Mouse (Mus musculus): Measurements from ENCODE around the gene Acap3. TPM values are rescaled to one million over a fixed set of nuclear protein-coding genes. Genes with fewer than 3 reads are reported as not detected.

Gene Acap3
- polyA plus RNA-seq, 1 experiment from 2014 or later: 74.6 TPM

- Histone ChIP-seq H3K4me2 (no peak overlapping the region), H3K27ac (replicated peaks) (no peak overlapping the region), H3K27me3 (no peaks in the 10 kb centered on the region), H3K9me3 (no peaks in the 10 kb centered on the region), H3K36me3 (peaks cover 67% of the 10 kb centered on the region), H3K4me3 (no peak overlapping the region), H3K4me1 (replicated peaks) (no peaks in the 10 kb centered on the region), H3K9ac (no peak overlapping the region)
- ATAC-seq (ENCODE audit: low FRiP score, low read depth): no peak
- WGBS: 93% methylated on average over 6 of the region's 6 CpGs
These were observed 63.9 kb downstream of the Acap3 start for GRCm38 (mm10) chr4:155955491-155955890.

Small RNA genes within 50 kb of the gene (microRNA-seq; reads per million reads assigned to microRNA genes)
- gene Gm22991: not detected

Other genes starting within 250 kb of the Acap3 start
- not detected in 2 replicates for gene Gm10563, start 246.4 kb upstream of the Acap3 start, polyA plus RNA-seq (2015; fragmentation: Nextera tagmentation; extraction: Ambion mirVana)
- 4.7 and 6.5 TPM in 2 replicates for gene Mmp23, start 238.4 kb upstream of the Acap3 start, polyA plus RNA-seq (2015; fragmentation: Nextera tagmentation; extraction: Ambion mirVana)
- 50.6 and 62.2 TPM in 2 replicates for gene Mib2, start 222.6 kb upstream of the Acap3 start, polyA plus RNA-seq (2015; fragmentation: Nextera tagmentation; extraction: Ambion mirVana)
- 17.2 and 20.6 TPM in 2 replicates for gene Fndc10, start 197.5 kb upstream of the Acap3 start, polyA plus RNA-seq (2015; fragmentation: Nextera tagmentation; extraction: Ambion mirVana)
- 160 and 166 TPM in 2 replicates for gene Ssu72, start 187.0 kb upstream of the Acap3 start, polyA plus RNA-seq (2015; fragmentation: Nextera tagmentation; extraction: Ambion mirVana)
- 23.8 and 27.0 TPM in 2 replicates for gene Tmem240, start 157.0 kb upstream of the Acap3 start, polyA plus RNA-seq (2015; fragmentation: Nextera tagmentation; extraction: Ambion mirVana)
- gene Atad3a, start 130.7 kb upstream of the Acap3 start, polyA plus RNA-seq (2015; fragmentation: Nextera tagmentation; extraction: Ambion mirVana): 92.0 and 99.4 TPM in 2 replicates
- gene Vwa1, start 117.1 kb upstream of the Acap3 start, polyA plus RNA-seq (2015; fragmentation: Nextera tagmentation; extraction: Ambion mirVana): 32.2 and 33.7 TPM in 2 replicates
- gene Tmem88b, start 105.9 kb upstream of the Acap3 start, polyA plus RNA-seq (2015; fragmentation: Nextera tagmentation; extraction: Ambion mirVana): 0.98 and 1.2 TPM in 2 replicates
- gene Ankrd65, start 101.4 kb upstream of the Acap3 start, polyA plus RNA-seq (2015; fragmentation: Nextera tagmentation; extraction: Ambion mirVana): not detected in 2 replicates
- gene Mrpl20, start 88.9 kb upstream of the Acap3 start, polyA plus RNA-seq (2015; fragmentation: Nextera tagmentation; extraction: Ambion mirVana): 248 and 265 TPM in 2 replicates
- 134 and 137 TPM in 2 replicates for gene Ccnl2, start 79.3 kb upstream of the Acap3 start, polyA plus RNA-seq (2015; fragmentation: Nextera tagmentation; extraction: Ambion mirVana)
- gene Aurkaip1, start 60.5 kb upstream of the Acap3 start, polyA plus RNA-seq (2015; fragmentation: Nextera tagmentation; extraction: Ambion mirVana): 129 TPM in 2 replicates
- 32.5 and 32.7 TPM in 2 replicates for gene Mxra8, start 52.1 kb upstream of the Acap3 start, polyA plus RNA-seq (2015; fragmentation: Nextera tagmentation; extraction: Ambion mirVana)
- 30.8 and 32.8 TPM in 2 replicates for gene Dvl1, start 44.4 kb upstream of the Acap3 start, polyA plus RNA-seq (2015; fragmentation: Nextera tagmentation; extraction: Ambion mirVana)
- gene Tas1r3, start 28.5 kb upstream of the Acap3 start, polyA plus RNA-seq (2015; fragmentation: Nextera tagmentation; extraction: Ambion mirVana): 0.43 and 0.54 TPM in 2 replicates
- gene Cptp, start 22.4 kb upstream of the Acap3 start, polyA plus RNA-seq (2015; fragmentation: Nextera tagmentation; extraction: Ambion mirVana): 25.6 and 29.1 TPM in 2 replicates
- gene Ints11, start 22.3 kb upstream of the Acap3 start, polyA plus RNA-seq (2015; fragmentation: Nextera tagmentation; extraction: Ambion mirVana): 71.6 and 78.6 TPM in 2 replicates
- gene Pusl1, start within 50 bp of the Acap3 start, polyA plus RNA-seq (2015; fragmentation: Nextera tagmentation; extraction: Ambion mirVana): 58.5 and 62.9 TPM in 2 replicates
- 104 and 115 TPM in 2 replicates for gene Ube2j2, start 52.0 kb downstream of the Acap3 start, polyA plus RNA-seq (2015; fragmentation: Nextera tagmentation; extraction: Ambion mirVana)
- gene C1qtnf12, start 70.5 kb downstream of the Acap3 start, polyA plus RNA-seq (2015; fragmentation: Nextera tagmentation; extraction: Ambion mirVana): 13.4 and 16.6 TPM in 2 replicates
- gene B3galt6, start 100.8 kb downstream of the Acap3 start, polyA plus RNA-seq (2015; fragmentation: Nextera tagmentation; extraction: Ambion mirVana): 33.1 and 35.9 TPM in 2 replicates
- 114 and 120 TPM in 2 replicates for gene Sdf4, start 101.0 kb downstream of the Acap3 start, polyA plus RNA-seq (2015; fragmentation: Nextera tagmentation; extraction: Ambion mirVana)
- gene Tnfrsf4, start 122.0 kb downstream of the Acap3 start, polyA plus RNA-seq (2015; fragmentation: Nextera tagmentation; extraction: Ambion mirVana): 0.64 and 0.73 TPM in 2 replicates
- gene Tnfrsf18, start 134.3 kb downstream of the Acap3 start, polyA plus RNA-seq (2015; fragmentation: Nextera tagmentation; extraction: Ambion mirVana): 1.9 and 2.1 TPM in 2 replicates
- gene Ttll10, start 167.6 kb downstream of the Acap3 start, polyA plus RNA-seq (2015; fragmentation: Nextera tagmentation; extraction: Ambion mirVana): not detected in 2 replicates
- 30.0 and 32.6 TPM in 2 replicates for gene 9430015G10Rik, start 218.2 kb downstream of the Acap3 start, polyA plus RNA-seq (2015; fragmentation: Nextera tagmentation; extraction: Ambion mirVana)
- 0.43 and 0.53 TPM in 2 replicates for gene Rnf223, start 238.7 kb downstream of the Acap3 start, polyA plus RNA-seq (2015; fragmentation: Nextera tagmentation; extraction: Ambion mirVana)

All from hindbrain, embryonic 15.5 days (tissue).